Mouse (Mus musculus) bone marrow, adult 2 months (tissue): Measurements from ENCODE around the gene Vps13d.

Experiments used
- CTCF ChIP-seq: fragments of 200-500 bp; IDR thresholded peaks from 2 replicates; pipeline ENCODE4 v1.5.1; 2011; ENCODE audit warnings: low read length, control low read depth; ENCODE audit not compliant: control insufficient read depth, insufficient read depth
- POLR2A ChIP-seq: fragments of 200-500 bp; IDR thresholded peaks from 2 replicates; pipeline ENCODE4 v1.6.1; 2011; ENCODE audit warnings: low read depth, mild to moderate bottlenecking, control low read depth, low read length, borderline replicate concordance; ENCODE audit not compliant: control insufficient read depth

DNA sequence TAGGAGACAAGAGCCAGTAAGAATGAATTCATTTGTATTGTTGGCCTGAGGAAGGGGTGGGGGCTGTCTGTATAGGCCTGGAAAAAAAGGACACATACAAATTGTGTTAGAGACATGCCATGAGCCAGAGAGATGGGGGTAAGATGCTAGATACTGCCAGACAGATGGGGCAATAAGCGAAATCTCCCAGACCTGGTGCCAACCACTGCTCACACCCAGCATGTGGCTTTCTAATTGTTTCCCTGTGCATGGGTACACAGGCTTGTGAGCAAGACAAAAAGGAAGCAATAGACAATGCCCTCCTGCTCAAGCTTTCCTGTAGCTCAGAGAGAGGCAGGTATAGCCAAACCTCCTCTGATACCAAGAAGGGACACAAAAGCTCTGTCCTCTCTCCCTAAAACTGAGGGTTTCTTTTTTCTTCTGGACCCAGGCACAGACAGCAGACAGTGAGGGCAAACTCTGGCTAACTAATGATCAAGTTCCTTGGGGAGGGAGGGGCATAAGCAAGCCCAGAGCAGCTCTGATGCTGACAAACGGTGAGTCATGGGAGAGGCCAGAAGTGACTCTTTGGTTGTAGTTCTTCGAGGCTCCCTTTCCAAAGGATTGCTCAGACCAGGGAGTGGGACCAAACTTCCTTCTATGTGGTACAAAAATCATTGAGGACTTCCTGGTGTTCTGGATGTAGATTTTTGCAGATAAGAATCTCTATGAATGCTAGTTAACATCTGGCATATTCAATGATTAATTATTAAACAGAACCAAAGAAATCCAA lies 196.7 kb downstream of the Vps13d start:
- TF ChIP-seq CTCF: no peak
- TF ChIP-seq POLR2A: no peak
